Mouse (Mus musculus) mature B cell (primary cell): Measurements from ENCODE around the gene Gm12886.

Experiments
- in situ Hi-C: fragments of 300-500 bp; cut with MboI; formaldehyde crosslinking; loops from 2 replicates; pipeline ENCODE4 v1.14.3; 2019

The Gm12886 gene

GRCm38 (mm10) chr4:121422999-121423398, at the start of gene Gm12886:
Gene Gm12886, minus strand, starts transcription at chr4:121423099.
- in situ Hi-C loops: no loop called here
